Mouse (Mus musculus): Measurements from ENCODE around the gene Cylc2.

Cylc2 gene

GRCm38 (mm10) chr4:51216378-51216777 lies at the start of gene Cylc2:
Gene Cylc2 (plus strand): TSS chr4:51216678.
- no peak for DNase-seq

Data from thymus, postnatal 14 days (tissue).